Mouse (Mus musculus) T-helper 2 cell (primary cell): ENCODE measurements at regions not wholly inside any gene's neighbourhood (a gene's known extent, or its start where the extent isn't known, plus 50 kb on each side); places are given as distances from the start of the nearest gene placed in this dataset.

Experiments used
- in situ Hi-C: fragments of 300-600 bp; cut with MboI, MseI; formaldehyde crosslinking; loops from one replicate; pipeline ENCODE4 v1.15.1; 2025; ENCODE audit warnings: high pct_unique_total_duplicates

DNA sequence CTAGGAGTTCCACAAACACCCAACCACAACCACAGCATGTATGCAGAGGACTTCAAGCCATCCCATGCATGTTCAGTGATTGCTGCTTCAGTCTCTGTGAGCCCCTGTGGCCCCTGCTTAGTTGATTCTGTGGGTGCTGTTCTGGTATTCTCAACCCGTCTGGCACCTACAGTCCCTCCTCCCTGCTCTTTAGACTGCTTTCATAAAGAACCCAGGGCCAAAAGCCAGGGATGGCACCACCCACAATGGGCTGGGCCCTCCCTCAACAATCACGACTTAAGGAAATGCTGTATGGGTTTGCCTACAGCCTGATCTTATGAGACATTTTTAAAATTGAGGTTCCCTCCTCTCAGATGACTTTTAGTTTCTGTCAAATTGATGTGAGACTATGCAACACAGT, 58.9 kb upstream of the Bcl9 start:
- in situ Hi-C loops: no loop called here

DNA sequence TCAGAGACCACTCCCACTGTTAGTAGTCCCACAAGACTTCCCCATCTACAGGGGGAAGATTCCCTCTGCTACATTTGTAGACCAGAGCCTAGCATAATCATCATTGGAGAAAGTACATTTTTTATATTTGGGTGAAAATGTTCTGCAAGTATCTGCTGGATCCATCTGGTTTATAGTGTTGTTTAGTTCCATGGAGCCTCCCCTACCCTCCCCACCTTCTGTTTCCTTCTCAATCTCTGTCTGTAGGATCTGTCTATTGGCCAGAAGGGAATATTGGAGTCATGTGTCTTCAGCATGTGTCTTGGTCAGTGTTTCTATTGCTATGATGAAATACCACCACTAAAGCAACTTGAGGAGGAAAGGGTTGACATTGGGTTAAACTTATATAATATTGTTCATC, 57.7 kb upstream of the Bcl9 start:
- in situ Hi-C loops: no loop called here

DNA sequence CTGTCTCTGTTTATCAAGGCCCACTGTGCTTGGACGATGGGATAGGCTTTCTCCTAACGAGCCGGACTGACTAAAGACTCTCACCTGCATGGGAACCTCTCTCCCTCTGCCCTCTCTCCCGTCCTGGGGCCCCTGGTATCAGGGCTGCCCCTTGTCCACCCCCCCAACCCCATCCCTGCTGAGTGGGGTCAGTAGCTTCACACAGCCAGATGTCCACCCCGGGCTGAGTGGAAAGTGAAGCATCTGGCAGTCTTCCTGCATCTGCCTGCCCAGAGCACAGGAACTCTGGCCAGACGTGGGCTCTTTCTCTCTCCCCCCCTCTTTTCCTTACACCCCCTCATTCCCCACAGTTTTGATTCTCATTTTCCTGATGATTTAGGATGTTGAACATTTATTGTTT, 56.1 kb upstream of the Bcl9 start:
- in situ Hi-C loops: no loop called here

DNA sequence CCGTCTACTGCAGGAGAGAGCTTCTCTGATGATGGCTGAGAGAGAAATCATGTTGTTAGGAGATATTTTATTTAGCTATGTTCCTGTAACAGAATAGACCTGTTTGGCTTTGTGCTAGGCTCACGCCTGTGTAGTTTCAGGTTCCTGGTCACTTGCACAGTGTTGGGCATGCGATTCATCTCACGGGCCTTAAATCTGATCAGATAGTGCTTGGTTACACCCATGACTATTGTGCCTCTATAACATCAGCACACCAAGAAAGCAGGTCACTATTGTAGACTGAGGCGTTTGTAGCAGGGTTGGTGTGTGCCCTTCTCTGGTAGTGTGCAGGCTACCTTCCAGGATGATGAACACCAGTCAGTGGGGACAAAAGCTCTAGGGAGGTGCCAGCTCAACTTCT, 54.3 kb upstream of the Bcl9 start:
- in situ Hi-C loops: no loop called here

DNA sequence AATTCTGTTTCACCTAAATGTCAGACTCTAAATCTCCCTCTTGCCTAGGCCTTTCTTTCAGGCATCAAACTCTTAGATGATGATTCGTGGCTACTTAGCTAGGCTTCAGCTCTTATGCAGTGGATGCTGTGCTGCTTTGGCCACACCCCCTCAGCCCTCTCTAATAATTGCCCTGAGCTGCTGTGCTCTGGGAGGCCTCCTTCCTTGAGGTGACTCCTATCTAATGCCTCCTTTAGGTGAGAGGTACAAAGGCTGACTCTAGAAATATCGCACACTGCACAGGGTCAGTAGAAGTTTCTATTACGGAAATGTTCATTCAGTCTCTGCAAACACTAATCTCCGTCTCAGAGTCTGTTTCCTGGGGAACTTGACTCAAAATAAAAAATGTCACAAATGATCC, 51.7 kb upstream of the Bcl9 start:
- in situ Hi-C loops: loop anchor here (25.0 kb wide), 1 partner anchor 262 kb away; no protein-coding TSS in a partner anchor
